Mouse (Mus musculus) kidney, embryonic 15.5 days (tissue): ENCODE measurements around the gene Hdgfl2. TPM values are rescaled to one million over a fixed set of nuclear protein-coding genes. Genes with fewer than 3 reads are reported as not detected.

Experiments
- polyA plus RNA-seq: library from polyadenylated mRNA; unstranded; fragments of >200 nt; fragmentation: Nextera tagmentation; extraction: Ambion mirVana; gene quantifications from 2 replicates; pipeline ENCODE4 v1.2.1, GENCODE M21; 2015

The Hdgfl2 gene
- polyA plus RNA-seq, 1 experiment from 2014 or later, result 141 TPM

Other genes with a start within 250 kb of the Hdgfl2 start
- gene Zfp119a, start 200.7 kb upstream of the Hdgfl2 start, polyA plus RNA-seq, result 9.1 and 11.6 TPM in 2 replicates
- gene Zfp959, start 187.5 kb upstream of the Hdgfl2 start, polyA plus RNA-seq, result 16.0 and 16.8 TPM in 2 replicates
- gene Zfp119b, start 130.1 kb upstream of the Hdgfl2 start, polyA plus RNA-seq, result 5.5 and 5.7 TPM in 2 replicates
- 1.8 and 2.4 TPM in 2 replicates for gene Ebi3, start 127.0 kb upstream of the Hdgfl2 start, polyA plus RNA-seq
- gene Yju2, start 120.5 kb upstream of the Hdgfl2 start, polyA plus RNA-seq, result 27.4 and 27.5 TPM in 2 replicates
- 28.8 and 30.1 TPM in 2 replicates for gene Shd, start 109.2 kb upstream of the Hdgfl2 start, polyA plus RNA-seq
- gene Fsd1, start 93.1 kb upstream of the Hdgfl2 start, polyA plus RNA-seq, result 19.7 and 21.7 TPM in 2 replicates
- gene Stap2, start 74.0 kb upstream of the Hdgfl2 start, polyA plus RNA-seq, result 14.5 and 15.5 TPM in 2 replicates
- gene Mpnd, start 73.9 kb upstream of the Hdgfl2 start, polyA plus RNA-seq, result 97.4 and 103 TPM in 2 replicates
- gene Sh3gl1, start 43.0 kb upstream of the Hdgfl2 start, polyA plus RNA-seq, result 168 and 175 TPM in 2 replicates
- gene Chaf1a, start 39.2 kb upstream of the Hdgfl2 start, polyA plus RNA-seq, result 26.9 and 30.8 TPM in 2 replicates
- gene Ubxn6, start 4.6 kb upstream of the Hdgfl2 start, polyA plus RNA-seq, result 42.2 and 45.6 TPM in 2 replicates
- 0.08 and 0.12 TPM in 2 replicates for gene Plin4, start 30.2 kb downstream of the Hdgfl2 start, polyA plus RNA-seq
- gene Plin5, start 38.0 kb downstream of the Hdgfl2 start, polyA plus RNA-seq, result 1.5 and 1.9 TPM in 2 replicates
- gene Lrg1, start 42.4 kb downstream of the Hdgfl2 start, polyA plus RNA-seq, result 0.39 and 0.53 TPM in 2 replicates
- gene Sema6b, start 60.7 kb downstream of the Hdgfl2 start, polyA plus RNA-seq, result 1.5 TPM in 2 replicates
- 11.6 and 11.9 TPM in 2 replicates for gene Tnfaip8l1, start 82.8 kb downstream of the Hdgfl2 start, polyA plus RNA-seq
- 90.7 and 96.4 TPM in 2 replicates for gene Mydgf, start 104.3 kb downstream of the Hdgfl2 start, polyA plus RNA-seq
- gene Dpp9, start 139.3 kb downstream of the Hdgfl2 start, polyA plus RNA-seq, result 38.9 and 43.8 TPM in 2 replicates
- gene Fem1a, start 177.2 kb downstream of the Hdgfl2 start, polyA plus RNA-seq, result 13.1 TPM in 2 replicates
- gene Ticam1, start 197.2 kb downstream of the Hdgfl2 start, polyA plus RNA-seq, result 6.0 and 6.2 TPM in 2 replicates
- 68.9 and 77.4 TPM in 2 replicates for gene Plin3, start 213.2 kb downstream of the Hdgfl2 start, polyA plus RNA-seq
- 0.31 TPM in 1 of 2 replicates, not detected in the other for gene Arrdc5, start 220.7 kb downstream of the Hdgfl2 start, polyA plus RNA-seq
- 162 and 175 TPM in 2 replicates for gene Uhrf1, start 223.7 kb downstream of the Hdgfl2 start, polyA plus RNA-seq
- gene Kdm4b, start 246.4 kb downstream of the Hdgfl2 start, polyA plus RNA-seq, result 32.3 and 34.3 TPM in 2 replicates